Mouse (Mus musculus): ENCODE data around the gene Mpp6.

DNA sequence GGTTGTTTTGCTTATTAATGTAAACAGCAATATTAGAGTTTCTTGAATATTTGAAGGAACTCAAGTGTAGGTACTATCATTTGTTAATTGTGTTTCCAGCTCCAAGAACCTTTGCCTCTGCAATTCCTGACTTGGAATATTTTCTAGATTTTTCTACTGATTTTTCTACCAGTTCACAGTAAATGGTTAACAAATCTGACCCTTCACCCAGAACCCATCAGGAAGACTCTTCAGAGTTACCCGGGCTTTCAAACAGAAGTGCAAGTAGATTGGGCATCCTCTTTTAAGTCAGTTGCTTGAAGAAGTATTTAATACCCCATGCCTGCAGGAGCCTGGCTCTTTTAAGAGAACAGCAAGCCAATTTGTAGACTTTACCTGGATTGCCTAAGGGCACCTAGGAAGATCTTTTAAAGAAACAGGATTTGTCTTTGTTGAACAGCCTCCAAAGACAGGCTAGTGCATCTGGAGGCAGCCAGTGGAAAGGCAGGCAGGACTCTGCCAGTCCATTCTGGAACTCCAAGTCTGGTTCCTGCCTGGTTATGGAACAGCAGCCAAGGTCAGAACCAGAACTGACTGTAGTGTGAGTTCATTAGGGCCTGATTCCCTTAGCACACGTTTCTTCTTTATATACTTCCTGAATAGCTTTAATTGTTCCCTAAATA, 104.8 kb downstream of the Mpp6 start:
- TF ChIP-seq CTCF (conservative IDR thresholded peaks at IDR 0.05; ENCODE audit: low read length) (no peak), POU5F1 (IDR thresholded peaks at IDR 0.05; ENCODE audit: borderline replicate concordance, low read length) (no peak)
